Mouse (Mus musculus) kidney, postnatal 0 days (tissue): Measurements from ENCODE around the gene Bcr. TPM values are rescaled to one million over a fixed set of nuclear protein-coding genes. Genes with fewer than 3 reads are reported as not detected.

Source experiments
- ATAC-seq: fragments of 200-750 bp; cut with Nextera tagmentation; replicated peaks from 2 replicates; pipeline ENCODE4 v1.8.0; 2017; ENCODE audit warnings: low read depth, moderate number of reproducible peaks, moderate TSS enrichment, moderate library complexity; ENCODE audit not compliant: low FRiP score
- DNase-seq: peaks from one replicate; pipeline ENCODE4 v3.0.0-alpha.2; 2016; ENCODE audit warnings: low spot score
- H3K27ac ChIP-seq: fragments of 300-500 bp; sonication (generic); 2 replicates; pipeline ENCODE4 v1.5.1; 2014; ENCODE audit warnings: mild to moderate bottlenecking
- H3K27me3 ChIP-seq: fragments of 300-500 bp; sonication (generic); 2 replicates; pipeline ENCODE4 v1.6.1; 2014; ENCODE audit warnings: low read length, mixed read lengths; ENCODE audit not compliant: insufficient read depth
- H3K36me3 ChIP-seq: fragments of 300-500 bp; sonication (generic); 2 replicates; pipeline ENCODE4 v1.6.1; 2014; ENCODE audit warnings: low read length, mixed read lengths; ENCODE audit not compliant: insufficient read depth
- H3K4me1 ChIP-seq: fragments of 300-500 bp; sonication (generic); replicated peaks from 2 replicates; pipeline ENCODE4 v1.6.1; 2014; ENCODE audit warnings: antibody characterized with exemption, low read length, mixed read lengths; ENCODE audit not compliant: insufficient read depth
- H3K4me2 ChIP-seq: fragments of 300-500 bp; sonication (generic); 2 replicates; pipeline ENCODE4 v1.6.1; 2014; ENCODE audit warnings: mild to moderate bottlenecking, low read length, moderate library complexity, mixed read lengths
- H3K4me3 ChIP-seq: fragments of 300-500 bp; sonication (generic); replicated peaks from 2 replicates; pipeline ENCODE4 v1.5.1; 2014; ENCODE audit warnings: low read depth, low read length
- H3K9ac ChIP-seq: fragments of 300-500 bp; sonication (generic); 2 replicates; pipeline ENCODE4 v1.6.1; 2014; ENCODE audit warnings: low read depth, low read length
- H3K9me3 ChIP-seq: fragments of 300-500 bp; sonication (generic); replicated peaks from 2 replicates; pipeline ENCODE4 v1.6.1; 2016; ENCODE audit warnings: low read length, inconsistent platforms, mixed read lengths
- CTCF ChIP-seq: IDR thresholded peaks from 2 replicates; pipeline ENCODE4 v1.5.1; 2016; ENCODE audit warnings: antibody characterized with exemption, low read depth, mild to moderate bottlenecking, moderate library complexity
- WGBS: fragments of 180-500 bp; shearing (Covaris S2); extraction: QIAGEN DNeasy Blood & Tissue Kit; methylation state at CpG from one replicate; pipeline ENCODE4 v1.1.7; 2014; 5-methylcytosine and 5-hydroxymethylcytosine counted together
- polyA plus RNA-seq: library from polyadenylated mRNA; unstranded; fragments of >200 nt; fragmentation: Nextera tagmentation; extraction: Ambion mirVana; gene quantifications from 2 replicates; pipeline ENCODE4 v1.2.1, GENCODE M21; 2015

Gene Bcr
- 5.9 and 6.4 TPM in 2 replicates for polyA plus RNA-seq

DNA sequence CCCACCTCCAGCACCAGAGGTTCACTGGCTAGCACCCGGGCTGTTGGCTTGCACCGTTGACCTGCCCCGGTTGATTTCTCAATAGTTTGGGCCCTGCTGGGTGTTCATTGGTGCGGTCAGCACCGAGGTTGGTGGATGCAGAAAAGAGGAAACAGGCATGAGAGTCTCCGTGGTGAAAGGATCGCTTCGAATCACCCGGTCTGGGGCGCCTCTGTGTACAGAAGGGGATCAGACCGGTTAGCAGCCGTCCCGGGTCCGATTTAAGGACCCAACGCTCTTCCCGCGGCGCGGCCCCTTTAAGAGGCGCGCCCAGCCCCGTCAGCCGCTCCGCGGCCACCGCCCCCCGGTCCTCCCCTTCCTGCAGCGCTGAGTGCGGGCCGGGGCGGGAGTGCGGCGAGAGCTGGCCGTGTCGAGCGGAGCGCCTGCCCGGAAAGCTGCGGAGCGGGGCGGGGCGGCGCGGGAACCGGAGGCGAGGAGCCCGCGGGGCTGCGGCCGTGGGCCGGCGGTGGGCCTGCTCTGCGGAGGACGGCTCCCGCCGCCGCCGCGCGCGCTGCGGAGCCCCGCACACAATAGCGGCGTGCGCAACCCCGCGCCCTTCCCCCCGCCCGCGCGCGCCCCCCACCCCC is at the start of gene Bcr:
Bcr (plus strand) TSS at position 376 of the 626 bp plus-strand sequence.
- Histone ChIP-seq H3K4me2 (peak within 1 kb of the TSS; percentile 91), H3K9ac (peak within 1 kb of the TSS; percentile 86), H3K36me3 (no peaks in the 10 kb centered on the region), H3K27ac (peak within 1 kb of the TSS; percentile 42; the same call in 1 of the 2 replicates), H3K4me1 (peaks cover 26% of the 10 kb centered on the region), H3K27me3 (no peaks in the 10 kb centered on the region), H3K4me3 (peak within 1 kb of the TSS; percentile 92), H3K9me3 (no peaks in the 10 kb centered on the region)
- peak; percentile 71 for ATAC-seq
- under 1% methylated on average over 54 of the region's 73 CpGs for WGBS
- peak; percentile 86 for DNase-seq
- no peak for TF ChIP-seq CTCF

DNA sequence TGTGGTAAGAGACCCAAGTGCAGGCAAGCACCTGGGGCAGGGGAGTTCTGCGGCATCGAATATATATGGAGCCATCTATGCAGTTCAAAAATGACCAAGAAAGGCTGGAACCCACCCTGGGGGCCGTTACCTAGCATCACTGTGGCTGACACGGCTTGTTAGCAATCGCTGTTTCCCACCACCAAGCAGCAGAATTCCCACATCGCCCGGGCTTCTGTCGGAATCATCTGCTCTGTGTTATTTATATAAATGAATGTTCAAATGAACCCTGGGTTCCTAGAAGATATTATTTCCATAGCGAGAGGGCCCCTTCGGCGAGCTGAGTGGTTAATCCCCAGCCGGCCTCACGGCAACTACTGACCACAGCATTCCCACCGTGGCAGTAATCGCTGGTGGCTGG is 49.7 kb upstream of the Bcr start:
- Histone ChIP-seq H3K27me3 (no peaks in the 10 kb centered on the region), H3K27ac (no peak overlapping the region), H3K9ac (no peak overlapping the region), H3K4me3 (no peak overlapping the region), H3K4me1 (0 out of 2 replicates have a peak, but pooled peaks cover 5% of the 10 kb centered on the region), H3K4me2 (no peak overlapping the region), H3K9me3 (no peaks in the 10 kb centered on the region), H3K36me3 (no peaks in the 10 kb centered on the region)
- 92% methylated on average over 15 of the region's 15 CpGs for WGBS
- ATAC-seq (no peak), DNase-seq (no peak)
- no peak for TF ChIP-seq CTCF

DNA sequence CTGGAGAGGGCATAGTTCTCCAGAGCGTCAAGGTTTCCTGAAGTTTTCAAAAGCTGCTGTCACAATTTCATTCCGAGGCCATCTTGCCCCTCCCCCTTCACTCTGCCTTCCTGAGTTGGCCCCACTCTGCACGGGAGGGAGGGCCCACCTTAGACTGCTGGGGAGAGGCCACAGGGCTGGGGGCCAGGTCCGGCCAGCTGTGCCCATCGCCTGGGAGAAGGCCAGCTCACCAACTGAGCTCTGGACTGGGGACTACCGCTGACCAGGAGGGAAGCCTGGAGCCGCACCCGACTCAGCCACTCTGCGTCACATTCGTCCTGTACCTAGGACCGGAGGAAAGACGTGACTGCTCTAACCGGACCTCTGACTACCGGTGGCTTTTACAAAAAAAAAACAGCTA is 44.9 kb upstream of the Bcr start:
- no peaks in the 10 kb centered on the region for H3K27me3 ChIP-seq
- H3K36me3 ChIP-seq, result no peaks in the 10 kb centered on the region
- TF ChIP-seq CTCF, result no peak
- no peak overlapping the region for H3K27ac ChIP-seq
- H3K9me3 ChIP-seq, result no peaks in the 10 kb centered on the region
- H3K4me1 ChIP-seq, result no peaks in the 10 kb centered on the region
- ATAC-seq, result no peak
- no peak overlapping the region for H3K4me3 ChIP-seq
- H3K9ac ChIP-seq, result no peak overlapping the region
- no peak for DNase-seq
- no peak overlapping the region for H3K4me2 ChIP-seq
- WGBS, result 69% methylated on average over 14 of the region's 14 CpGs

DNA sequence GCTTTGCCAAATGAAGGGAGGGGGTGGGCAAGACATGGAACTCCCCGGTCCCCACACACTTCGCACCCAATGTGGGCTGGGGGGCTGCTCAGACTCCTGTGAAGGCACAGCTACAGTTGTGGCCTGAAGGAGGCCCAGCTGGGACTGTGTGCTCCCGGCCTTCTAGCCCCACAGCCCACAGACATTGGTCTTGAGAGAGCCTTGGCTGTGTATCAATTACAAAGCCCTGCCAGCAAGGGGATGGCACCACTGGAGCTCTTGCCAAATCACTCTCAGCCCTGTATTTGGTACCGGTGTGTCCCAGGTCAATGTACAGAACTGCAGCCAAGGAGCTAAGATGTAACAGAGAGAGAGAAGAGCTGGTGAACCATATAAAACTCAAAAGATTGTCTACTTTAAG is 43.9 kb upstream of the Bcr start:
- no peak overlapping the region for H3K4me2 ChIP-seq
- H3K27ac ChIP-seq, result no peak overlapping the region
- 77% methylated on average over 4 of the region's 4 CpGs for WGBS
- no peaks in the 10 kb centered on the region for H3K27me3 ChIP-seq
- H3K4me1 ChIP-seq, result no peaks in the 10 kb centered on the region
- DNase-seq (no peak), ATAC-seq (no peak)
- H3K9me3 ChIP-seq, result no peaks in the 10 kb centered on the region
- H3K9ac ChIP-seq, result no peak overlapping the region
- no peak overlapping the region for H3K4me3 ChIP-seq
- H3K36me3 ChIP-seq, result no peaks in the 10 kb centered on the region
- TF ChIP-seq CTCF, result no peak

DNA sequence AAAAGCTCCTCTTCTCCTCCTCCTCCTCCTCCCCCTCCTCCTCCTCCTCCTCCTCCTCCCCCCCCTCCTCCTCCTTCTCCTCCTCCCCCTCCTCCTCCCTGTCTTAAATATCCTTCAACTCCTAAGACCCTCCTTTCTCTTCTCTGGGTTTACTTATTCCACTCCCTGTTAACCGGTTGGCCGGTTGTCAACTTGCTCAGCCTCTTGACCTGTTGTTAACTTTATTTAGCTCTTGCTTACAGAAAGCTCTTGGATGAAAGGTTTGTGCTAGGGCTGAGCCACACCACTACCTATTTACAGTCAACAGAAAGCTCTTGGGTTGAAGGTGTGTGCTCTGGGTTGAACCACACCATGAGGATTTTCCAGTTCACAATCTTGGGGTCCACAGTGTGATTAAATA is 40.1 kb upstream of the Bcr start:
- Histone ChIP-seq H3K27ac (no peak overlapping the region), H3K9ac (no peak overlapping the region), H3K4me1 (no peaks in the 10 kb centered on the region), H3K9me3 (no peaks in the 10 kb centered on the region), H3K27me3 (no peaks in the 10 kb centered on the region), H3K4me2 (no peak overlapping the region), H3K4me3 (no peak overlapping the region), H3K36me3 (no peaks in the 10 kb centered on the region)
- peak; percentile 13 for DNase-seq
- WGBS, result 17% methylated on average over 2 of the region's 2 CpGs
- TF ChIP-seq CTCF, result no peak
- ATAC-seq, result no peak

DNA sequence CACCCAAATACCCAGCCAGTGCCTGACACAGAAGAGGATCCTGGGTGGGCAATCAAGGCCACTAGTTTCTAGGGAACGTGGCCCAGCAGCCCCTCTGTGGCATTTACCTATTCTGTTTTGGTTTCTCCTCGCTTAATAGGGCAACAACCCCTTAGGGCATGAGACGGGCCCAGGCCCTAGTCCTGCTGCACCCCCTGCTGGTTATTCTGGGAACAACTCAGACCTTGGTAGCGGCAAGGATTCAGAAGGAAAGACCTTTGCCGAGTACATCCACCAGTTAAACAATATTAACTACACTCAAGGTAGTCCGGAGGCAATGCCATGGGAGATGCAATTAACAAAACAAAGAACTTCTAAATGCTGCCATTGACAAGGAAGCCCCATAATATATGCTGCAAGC is 39.3 kb upstream of the Bcr start:
- TF ChIP-seq CTCF, result peak; percentile 95
- WGBS, result 15% methylated on average over 6 of the region's 6 CpGs
- DNase-seq, result peak; percentile 72
- Histone ChIP-seq H3K36me3 (no peaks in the 10 kb centered on the region), H3K9me3 (no peaks in the 10 kb centered on the region), H3K9ac (no peak overlapping the region), H3K4me1 (no peaks in the 10 kb centered on the region), H3K4me3 (no peak overlapping the region), H3K27me3 (no peaks in the 10 kb centered on the region), H3K27ac (no peak overlapping the region), H3K4me2 (no peak overlapping the region)
- ATAC-seq, result peak; percentile 81

DNA sequence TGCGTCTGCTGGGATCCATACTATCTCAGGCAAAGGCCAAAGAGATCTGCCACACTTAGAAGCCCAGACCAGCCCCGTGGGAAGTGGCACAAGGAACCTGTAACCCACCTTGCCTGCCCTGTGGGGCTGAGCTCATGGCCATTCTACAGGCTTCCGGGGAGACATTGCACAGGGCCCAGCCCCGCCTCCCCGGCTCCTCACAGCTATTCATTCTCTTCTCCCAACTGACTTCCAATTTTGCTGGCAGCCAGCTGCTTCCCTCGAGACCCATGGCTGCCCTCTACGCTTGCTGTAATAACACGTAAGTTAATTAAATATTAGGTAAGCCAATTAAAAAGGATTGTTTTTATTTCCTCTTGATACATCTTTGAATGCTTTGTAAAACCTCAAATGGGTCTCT is 33.9 kb upstream of the Bcr start:
- Histone ChIP-seq H3K27me3 (no peaks in the 10 kb centered on the region), H3K9ac (no peak overlapping the region), H3K9me3 (no peaks in the 10 kb centered on the region), H3K4me2 (no peak overlapping the region), H3K4me1 (no peaks in the 10 kb centered on the region), H3K36me3 (no peaks in the 10 kb centered on the region), H3K4me3 (no peak overlapping the region), H3K27ac (no peak overlapping the region)
- ATAC-seq (no peak), DNase-seq (no peak)
- WGBS, result 62% methylated on average over 8 of the region's 8 CpGs
- TF ChIP-seq CTCF, result no peak
